46 mouse cellular contexts compared by ENCODE assay signal in genomic region chr17:34331200-34331599, GRCm38 (mm10). TPM values are rescaled to one million over a fixed set of nuclear protein-coding genes. Genes with fewer than 3 reads are reported as not detected.
"Had no signal": no experiment of that assay in that cellular context is flagged by ENCODE, and none has a peak within 500 bp of the region (broad histone marks: within the 10 kb centered on the region; RNA-seq: fewer than 3 reads in every experiment).

No protein-coding gene starts in this region.

- H3K27ac ChIP-seq: left cerebral cortex, adult 2 months; limb, embryonic 10.5 days; limb, embryonic 12.5 days; limb, embryonic 13.5 days; limb, embryonic 15.5 days; liver, embryonic 12.5 days; liver, embryonic 13.5 days; liver, embryonic 14.5 days; liver, embryonic 15.5 days; lung, embryonic 15.5 days; macrophage; midbrain, embryonic 10.5 days; midbrain, embryonic 12.5 days; midbrain, embryonic 13.5 days had no signal

- H3K9me3 ChIP-seq: limb, embryonic 10.5 days; limb, embryonic 12.5 days; limb, embryonic 13.5 days; limb, embryonic 15.5 days; liver, embryonic 12.5 days; liver, embryonic 13.5 days; liver, embryonic 15.5 days; lung, embryonic 15.5 days; midbrain, embryonic 10.5 days; midbrain, embryonic 12.5 days; midbrain, embryonic 13.5 days had no signal

- H3K4me1 ChIP-seq: limb, embryonic 12.5 days; limb, embryonic 13.5 days; limb, embryonic 15.5 days; liver, embryonic 12.5 days; liver, embryonic 13.5 days; liver, embryonic 15.5 days; lung, embryonic 15.5 days; midbrain, embryonic 10.5 days; midbrain, embryonic 12.5 days; midbrain, embryonic 13.5 days had no signal

- H3K4me2 ChIP-seq: limb, embryonic 12.5 days; limb, embryonic 13.5 days; limb, embryonic 15.5 days; liver, embryonic 11.5 days; liver, embryonic 12.5 days; liver, embryonic 13.5 days; liver, embryonic 15.5 days; lung, embryonic 14.5 days; lung, embryonic 15.5 days; midbrain, embryonic 11.5 days; midbrain, embryonic 12.5 days; midbrain, embryonic 13.5 days had no signal

- H3K9ac ChIP-seq: limb, embryonic 12.5 days; limb, embryonic 13.5 days; limb, embryonic 15.5 days; liver, embryonic 12.5 days; liver, embryonic 13.5 days; liver, embryonic 14.5 days; liver, embryonic 15.5 days; liver, postnatal 0 days; lung, embryonic 14.5 days; lung, embryonic 15.5 days; midbrain, embryonic 12.5 days; midbrain, embryonic 13.5 days had no signal

- H3K27me3 ChIP-seq: limb, embryonic 12.5 days; limb, embryonic 15.5 days; liver, embryonic 12.5 days; liver, embryonic 13.5 days; liver, embryonic 15.5 days; lung, embryonic 15.5 days; midbrain, embryonic 12.5 days; midbrain, embryonic 13.5 days had no signal

- DNase-seq: left cerebral cortex, postnatal 4 days; liver; liver, embryonic 13.5 days; liver, postnatal 0 days; lung, adult 18-20 months; lung, adult 2 months; lung, embryonic 14.5 days; lung, postnatal 10 days; lung, postnatal 14 days; lung, postnatal 36 days; lung, postnatal 4 days; midbrain, embryonic 14.5 days had no signal

- H3K36me3 ChIP-seq: limb, embryonic 10.5 days; limb, embryonic 12.5 days; limb, embryonic 13.5 days; limb, embryonic 15.5 days; liver, embryonic 12.5 days; liver, embryonic 13.5 days; liver, embryonic 15.5 days; lung, embryonic 15.5 days; midbrain, embryonic 10.5 days; midbrain, embryonic 12.5 days; midbrain, embryonic 13.5 days had no signal

- H3K4me3 ChIP-seq: left cerebral cortex, adult 2 months; limb, embryonic 10.5 days; limb, embryonic 12.5 days; limb, embryonic 13.5 days; limb, embryonic 15.5 days; liver, embryonic 12.5 days; liver, embryonic 13.5 days; liver, embryonic 15.5 days; lung, embryonic 15.5 days; megakaryocyte, embryonic 14.5 days; midbrain, embryonic 10.5 days; midbrain, embryonic 12.5 days; midbrain, embryonic 13.5 days; myocyte had no signal

- ATAC-seq: liver, embryonic 12.5 days; liver, postnatal 0 days; lung, postnatal 0 days; midbrain, embryonic 13.5 days; midbrain, embryonic 16.5 days had no signal

RNA-seq across cellular contexts. Expression of gene H2-Eb2, which starts 5.7 kb away (rescaled TPM):
- total RNA-seq: left cerebral cortex, adult 2 months; left cerebral cortex, adult 8-10 months; left cerebral cortex, postnatal 10 days; left cerebral cortex, postnatal 14 days; left cerebral cortex, postnatal 25 days; left cerebral cortex, postnatal 36 days; left cerebral cortex, postnatal 4 days had no signal
- polyA plus RNA-seq: limb, embryonic 10.5 days; limb, embryonic 13.5 days; limb, embryonic 14.5 days; limb, embryonic 15.5 days; liver, embryonic 11.5 days; liver, embryonic 12.5 days; liver, embryonic 13.5 days; liver, embryonic 14.5 days; liver, embryonic 15.5 days; liver, embryonic 16.5 days; liver, postnatal 0 days; lung, embryonic 14.5 days; lung, postnatal 0 days; midbrain, embryonic 10.5 days; midbrain, embryonic 11.5 days; midbrain, embryonic 12.5 days; midbrain, embryonic 13.5 days; midbrain, embryonic 14.5 days; myocyte had no signal

RNA-seq across cellular contexts. Expression of gene Btnl2, which starts 23.4 kb away (rescaled TPM):
- total RNA-seq: megakaryocyte progenitor cell, adult 5-6 weeks; megakaryocyte-erythroid progenitor cell, adult 5-6 weeks; midbrain, postnatal 0 days had no signal
- polyA plus RNA-seq: limb, embryonic 10.5 days; limb, embryonic 11.5 days; limb, embryonic 12.5 days; liver, adult 2 months; liver, embryonic 11.5 days; liver, postnatal 0 days; lung, postnatal 0 days; midbrain, embryonic 13.5 days; midbrain, embryonic 14.5 days; midbrain, postnatal 0 days; myocyte had no signal

RNA-seq across cellular contexts. Expression of gene H2-Eb1, which starts 25.5 kb away (rescaled TPM):
- polyA plus RNA-seq: myocyte had no signal

RNA-seq across cellular contexts. Expression of gene H2-Aa, which starts 43.6 kb away (rescaled TPM):
- polyA plus RNA-seq: limb, embryonic 10.5 days; limb, embryonic 11.5 days; limb, embryonic 12.5 days; liver, embryonic 11.5 days; midbrain, embryonic 10.5 days; midbrain, embryonic 11.5 days; midbrain, embryonic 16.5 days; myocyte had no signal

RNA-seq across cellular contexts. Expression of gene Btnl1, which starts 45.7 kb away (rescaled TPM):
- total RNA-seq: left cerebral cortex, adult 2 months; left cerebral cortex, adult 8-10 months; left cerebral cortex, postnatal 10 days; left cerebral cortex, postnatal 14 days; left cerebral cortex, postnatal 25 days; left cerebral cortex, postnatal 36 days; left cerebral cortex, postnatal 4 days; liver, adult 2 months; megakaryocyte progenitor cell, adult 5-6 weeks; megakaryocyte, adult 5-6 weeks; megakaryocyte-erythroid progenitor cell, adult 5-6 weeks; midbrain, postnatal 0 days; monocyte, adult 5-6 weeks had no signal
- polyA plus RNA-seq: limb, embryonic 10.5 days; limb, embryonic 11.5 days; limb, embryonic 12.5 days; limb, embryonic 13.5 days; limb, embryonic 14.5 days; limb, embryonic 15.5 days; liver, adult 2 months; liver, embryonic 11.5 days; liver, embryonic 12.5 days; liver, embryonic 13.5 days; liver, embryonic 14.5 days; liver, embryonic 15.5 days; liver, postnatal 0 days; lung, embryonic 14.5 days; lung, embryonic 15.5 days; lung, embryonic 16.5 days; lung, postnatal 0 days; macrophage; midbrain, embryonic 10.5 days; midbrain, embryonic 11.5 days; midbrain, embryonic 12.5 days; midbrain, embryonic 13.5 days; midbrain, embryonic 14.5 days; midbrain, embryonic 16.5 days; midbrain, postnatal 0 days; myocyte had no signal
